In the genomic region with DNA sequence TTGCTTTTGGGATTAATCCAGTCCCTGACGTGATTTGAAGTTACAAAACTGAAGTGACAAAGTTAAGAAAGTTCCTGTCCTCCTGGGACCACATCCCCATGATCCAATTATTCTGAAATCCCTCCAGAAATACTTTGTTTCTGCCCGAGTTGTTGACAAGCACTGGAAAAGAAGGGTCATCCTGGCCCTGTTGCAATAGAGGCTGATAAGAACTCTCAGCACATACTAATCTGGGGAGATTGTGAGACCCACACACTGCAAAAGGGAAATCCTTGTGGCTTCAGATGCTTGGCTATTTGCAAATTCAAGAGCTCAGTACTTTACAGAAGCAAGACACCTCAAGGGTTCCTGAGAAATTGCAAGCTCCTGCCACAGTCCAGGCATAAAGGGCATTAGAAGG, we compare ENCODE assay signal across 41 mouse cellular contexts. TPM values are rescaled to one million over a fixed set of nuclear protein-coding genes. Genes with fewer than 3 reads are reported as not detected.
"Had no signal": no experiment of that assay in that cellular context is flagged by ENCODE, and none has a peak within 500 bp of the region (broad histone marks: within the 10 kb centered on the region; RNA-seq: fewer than 3 reads in every experiment).

No protein-coding gene starts in this region.

- H3K4me2 ChIP-seq: heart, embryonic 11.5 days; hindbrain, embryonic 13.5 days; hindbrain, embryonic 15.5 days; kidney, embryonic 15.5 days; limb, embryonic 13.5 days; limb, embryonic 15.5 days; liver, embryonic 12.5 days had no signal

- H3K27ac ChIP-seq: heart, adult 2 months; hindbrain, embryonic 13.5 days; hindbrain, embryonic 15.5 days; hindbrain, postnatal 0 days; kidney, embryonic 15.5 days; kidney, postnatal 0 days; limb, embryonic 13.5 days; limb, embryonic 15.5 days; liver, embryonic 12.5 days had no signal

- H3K9ac ChIP-seq: hindbrain, embryonic 13.5 days; hindbrain, embryonic 15.5 days; kidney, embryonic 15.5 days; limb, embryonic 13.5 days; limb, embryonic 15.5 days; liver, embryonic 12.5 days had no signal

- H3K4me3 ChIP-seq: heart, adult 2 months; hindbrain, embryonic 13.5 days; hindbrain, embryonic 15.5 days; kidney, embryonic 15.5 days; limb, embryonic 13.5 days; limb, embryonic 15.5 days; liver, embryonic 12.5 days had no signal

- DNase-seq: gastrocnemius, postnatal 14 days; gastrocnemius, postnatal 36 days; heart, adult 2 months; heart, postnatal 36 days; kidney, adult 11 months; kidney, adult 2 months; kidney, adult 9 months; kidney, postnatal 14 days; kidney, postnatal 36 days; layer of hippocampus, adult 9-11 months; layer of hippocampus, postnatal 36 days; left cerebral cortex, postnatal 4 days had no signal

- H3K9me3 ChIP-seq: hindbrain, embryonic 13.5 days; hindbrain, embryonic 15.5 days; kidney, embryonic 15.5 days; limb, embryonic 13.5 days; limb, embryonic 15.5 days; liver, embryonic 12.5 days had no signal

- H3K27me3 ChIP-seq: hindbrain, embryonic 13.5 days; hindbrain, embryonic 15.5 days; kidney, embryonic 15.5 days; limb, embryonic 13.5 days; limb, embryonic 15.5 days; liver, embryonic 12.5 days had no signal

- H3K36me3 ChIP-seq: hindbrain, embryonic 13.5 days; hindbrain, embryonic 15.5 days; kidney, embryonic 15.5 days; limb, embryonic 13.5 days; limb, embryonic 15.5 days; liver, embryonic 12.5 days had no signal

- H3K4me1 ChIP-seq: hindbrain, embryonic 13.5 days; hindbrain, embryonic 15.5 days; kidney, embryonic 15.5 days; limb, embryonic 13.5 days; limb, embryonic 15.5 days; liver, embryonic 12.5 days had no signal

- ATAC-seq: hindbrain, postnatal 0 days; intestine, embryonic 16.5 days; liver, embryonic 12.5 days had no signal

RNA-seq across cellular contexts. Expression of a gene that starts 1.5 kb away (rescaled TPM):
- total RNA-seq: gastrocnemius, adult 18-20 months; gastrocnemius, adult 8-10 months; gastrocnemius, postnatal 14 days; gastrocnemius, postnatal 36 days; heart, adult 2 months; heart, postnatal 10 days; heart, postnatal 36 days; hematopoietic stem cell, adult 5-6 weeks; hindbrain, postnatal 0 days; layer of hippocampus, adult 18-20 months; layer of hippocampus, adult 8-10 months; layer of hippocampus, postnatal 14 days; layer of hippocampus, postnatal 36 days; left cerebral cortex, adult 18-20 months; left cerebral cortex, postnatal 10 days; left cerebral cortex, postnatal 25 days; left cerebral cortex, postnatal 4 days; liver, adult 2 months had no signal
- polyA plus RNA-seq: gonadal fat pad, adult 2 months; heart, adult 2 months; heart, embryonic 11.5 days; heart, embryonic 14.5 days; heart, embryonic 16.5 days; hindbrain, embryonic 11.5 days; hindbrain, embryonic 13.5 days; hindbrain, embryonic 15.5 days; hindbrain, postnatal 0 days; intestine, embryonic 14.5 days; intestine, embryonic 16.5 days; kidney, adult 2 months; kidney, embryonic 15.5 days; kidney, postnatal 0 days; large intestine, adult 2 months; limb, embryonic 11.5 days; limb, embryonic 13.5 days; limb, embryonic 15.5 days; liver, adult 2 months; liver, embryonic 12.5 days had no signal

RNA-seq across cellular contexts. Expression of a gene that starts 42.5 kb away (rescaled TPM):
- total RNA-seq: hematopoietic stem cell, adult 5-6 weeks had no signal
- polyA plus RNA-seq: hindbrain, embryonic 13.5 days had no signal

RNA-seq across cellular contexts. Expression of a gene that starts 45.3 kb away (rescaled TPM):
- total RNA-seq: hematopoietic stem cell, adult 5-6 weeks had no signal

RNA-seq across cellular contexts. Expression of a gene that starts 51.4 kb away (rescaled TPM):
- total RNA-seq: gastrocnemius, adult 18-20 months; gastrocnemius, adult 8-10 months; gastrocnemius, postnatal 14 days; gastrocnemius, postnatal 36 days; heart, adult 2 months; heart, postnatal 10 days; heart, postnatal 36 days; hematopoietic stem cell, adult 5-6 weeks; hindbrain, postnatal 0 days; layer of hippocampus, adult 18-20 months; layer of hippocampus, adult 8-10 months; layer of hippocampus, postnatal 14 days; layer of hippocampus, postnatal 36 days; left cerebral cortex, adult 18-20 months; left cerebral cortex, adult 8-10 months; left cerebral cortex, postnatal 10 days; left cerebral cortex, postnatal 25 days; left cerebral cortex, postnatal 4 days; liver, adult 2 months had no signal
- polyA plus RNA-seq: gonadal fat pad, adult 2 months; heart, adult 2 months; heart, embryonic 11.5 days; heart, embryonic 14.5 days; heart, embryonic 16.5 days; hindbrain, embryonic 11.5 days; hindbrain, embryonic 13.5 days; hindbrain, embryonic 15.5 days; hindbrain, postnatal 0 days; intestine, embryonic 14.5 days; intestine, embryonic 16.5 days; kidney, adult 2 months; kidney, embryonic 15.5 days; kidney, postnatal 0 days; large intestine, adult 2 months; limb, embryonic 15.5 days; liver, adult 2 months; liver, embryonic 12.5 days had no signal
